Mouse (Mus musculus) forebrain, embryonic 12.5 days (tissue): Measurements from ENCODE around the gene Cyp4x1. TPM values are rescaled to one million over a fixed set of nuclear protein-coding genes. Genes with fewer than 3 reads are reported as not detected.

ENCODE experiments used
- ATAC-seq: fragments of 200-750 bp; cut with Nextera tagmentation; 2 replicates; pipeline ENCODE4 v1.8.0; 2017; ENCODE audit warnings: moderate TSS enrichment; ENCODE audit not compliant: low FRiP score
- H3K27ac ChIP-seq: fragments of 300-500 bp; sonication (generic); 2 replicates; pipeline ENCODE4 v1.5.1; 2016; ENCODE audit warnings: mild to moderate bottlenecking
- H3K27me3 ChIP-seq: fragments of 300-500 bp; sonication (generic); 2 replicates; pipeline ENCODE4 v1.6.1; 2016; ENCODE audit warnings: mild to moderate bottlenecking
- H3K36me3 ChIP-seq: fragments of 300-500 bp; sonication (generic); replicated peaks from 2 replicates; pipeline ENCODE4 v1.6.1; 2016; ENCODE audit warnings: mild to moderate bottlenecking
- H3K4me1 ChIP-seq: fragments of 300-500 bp; sonication (generic); 2 replicates; pipeline ENCODE4 v1.6.1; 2016
- H3K4me2 ChIP-seq: fragments of 300-500 bp; sonication (generic); 2 replicates; pipeline ENCODE4 v1.6.1; 2016; ENCODE audit warnings: mild to moderate bottlenecking, moderate library complexity
- H3K4me3 ChIP-seq: fragments of 300-500 bp; sonication (generic); replicated peaks from 2 replicates; pipeline ENCODE4 v1.5.1; 2016; ENCODE audit warnings: mild to moderate bottlenecking
- H3K9ac ChIP-seq: fragments of 300-500 bp; sonication (generic); 2 replicates; pipeline ENCODE4 v1.6.1; 2016; ENCODE audit warnings: mild to moderate bottlenecking
- H3K9me3 ChIP-seq: fragments of 300-500 bp; sonication (generic); 2 replicates; pipeline ENCODE4 v1.6.1; 2016
- WGBS: fragments of 180-500 bp; shearing (Covaris S2); methylation state at CpG from one replicate; pipeline ENCODE4 v1.1.7; 2016; 5-methylcytosine and 5-hydroxymethylcytosine counted together
- polyA plus RNA-seq: library from polyadenylated mRNA; unstranded; fragments of >200 nt; fragmentation: Nextera tagmentation; extraction: Ambion mirVana; gene quantifications from 2 replicates; pipeline ENCODE4 v1.2.1, GENCODE M21; 2016

Gene Cyp4x1
- polyA plus RNA-seq, 1 experiment from 2014 or later, result 1.1 TPM

GRCm38 (mm10) chr4:115062540-115062874 is 71.6 kb downstream of the Cyp4x1 start:
- no peak for ATAC-seq
- WGBS, result 2% methylated on average over 9 of the region's 9 CpGs

GRCm38 (mm10) chr4:115060753-115061152 is 73.3 kb downstream of the Cyp4x1 start:
- Histone ChIP-seq H3K4me2 (no peak overlapping the region), H3K27me3 (peaks cover 94% of the 10 kb centered on the region), H3K9ac (no peak overlapping the region), H3K4me3 (no peak overlapping the region), H3K9me3 (no peaks in the 10 kb centered on the region), H3K4me1 (peaks cover 31% of the 10 kb centered on the region), H3K36me3 (no peaks in the 10 kb centered on the region), H3K27ac (no peak overlapping the region)
- 6% methylated on average over 3 of the region's 3 CpGs for WGBS
- no peak for ATAC-seq

More at GRCm38 (mm10) chr4:115062540-115062874, 71.6 kb downstream of the Cyp4x1 start:
- Histone ChIP-seq H3K27ac (no peak overlapping the region), H3K36me3 (no peaks in the 10 kb centered on the region), H3K4me2 (peak overlapping the region; percentile 99), H3K4me1 (peaks cover 18% of the 10 kb centered on the region), H3K9ac (peak overlapping the region; percentile 36; the same call in 1 of the 2 replicates), H3K27me3 (peaks cover 90% of the 10 kb centered on the region), H3K9me3 (no peaks in the 10 kb centered on the region), H3K4me3 (peak overlapping the region; percentile 51)

DNA sequence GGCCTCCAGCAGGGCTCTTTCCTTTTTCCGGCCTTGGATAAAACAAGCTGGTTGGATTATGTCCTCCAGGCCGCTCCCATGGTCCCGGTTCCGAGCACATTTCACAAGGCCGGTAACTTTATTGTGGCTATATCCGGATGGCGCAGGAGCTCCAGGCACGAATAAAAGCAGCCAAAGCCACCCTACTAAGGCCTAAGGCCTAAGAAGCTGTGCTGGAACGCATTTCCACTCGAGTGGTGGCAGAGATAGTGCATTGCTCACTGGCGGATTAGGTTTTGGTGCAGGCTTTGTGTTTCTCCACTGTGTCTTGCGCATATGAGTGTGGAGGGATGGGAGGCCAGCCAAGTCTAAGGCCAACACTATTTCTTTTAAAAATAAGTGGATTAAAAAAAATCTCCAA is 74.2 kb downstream of the Cyp4x1 start:
- ATAC-seq, result no peak
- Histone ChIP-seq H3K9me3 (no peaks in the 10 kb centered on the region), H3K4me1 (peaks cover 31% of the 10 kb centered on the region), H3K27ac (no peak overlapping the region), H3K9ac (no peak overlapping the region), H3K4me2 (no peak overlapping the region), H3K36me3 (no peaks in the 10 kb centered on the region), H3K27me3 (peaks cover 94% of the 10 kb centered on the region), H3K4me3 (peak overlapping the region; percentile 13; the same call in 1 of the 2 replicates)
- 4% methylated on average over 12 of the region's 12 CpGs for WGBS

DNA sequence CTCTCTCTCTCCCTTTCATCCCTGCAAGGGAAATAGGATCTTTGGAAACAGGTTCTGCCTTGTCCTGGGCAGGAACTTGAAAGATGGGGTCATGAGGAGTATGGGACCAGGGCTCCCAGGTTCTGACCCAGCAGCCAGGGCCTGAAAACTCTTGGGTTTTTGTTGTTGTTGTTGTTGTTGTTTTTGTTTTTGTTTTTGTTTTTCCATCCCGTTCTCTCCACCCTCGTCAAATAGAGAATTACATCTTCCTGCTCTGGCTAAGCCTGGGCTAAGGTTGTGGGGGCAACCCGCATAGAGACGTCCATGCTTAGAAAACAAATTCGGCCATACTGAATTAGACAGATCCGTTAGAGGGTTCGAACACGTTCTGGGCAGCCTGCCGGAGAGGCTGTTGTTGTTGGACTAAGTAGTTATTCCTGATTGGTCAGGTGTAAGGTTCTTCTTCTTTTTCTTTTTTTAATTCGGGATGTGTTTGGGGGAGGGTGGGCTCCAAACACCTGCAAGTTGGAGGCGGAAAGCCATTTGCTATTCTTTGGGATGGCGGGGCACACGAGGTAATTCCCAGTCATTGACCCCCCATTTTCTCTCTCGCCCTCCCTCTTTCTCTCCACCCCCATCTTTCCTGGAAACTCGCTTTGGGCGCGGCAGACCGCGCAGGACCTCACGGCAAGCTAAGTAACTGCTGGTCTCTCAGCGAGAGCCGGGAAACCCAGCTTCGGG is 75.0 kb downstream of the Cyp4x1 start:
- Histone ChIP-seq H3K4me3 (no peak overlapping the region), H3K27ac (no peak overlapping the region), H3K4me2 (no peak overlapping the region), H3K36me3 (no peaks in the 10 kb centered on the region), H3K9me3 (no peaks in the 10 kb centered on the region), H3K27me3 (peaks cover 94% of the 10 kb centered on the region), H3K4me1 (peaks cover 31% of the 10 kb centered on the region), H3K9ac (no peak overlapping the region)
- no peak for ATAC-seq
- whole genome bisulfite sequencing, result under 1% methylated on average over 23 of the region's 23 CpGs

DNA sequence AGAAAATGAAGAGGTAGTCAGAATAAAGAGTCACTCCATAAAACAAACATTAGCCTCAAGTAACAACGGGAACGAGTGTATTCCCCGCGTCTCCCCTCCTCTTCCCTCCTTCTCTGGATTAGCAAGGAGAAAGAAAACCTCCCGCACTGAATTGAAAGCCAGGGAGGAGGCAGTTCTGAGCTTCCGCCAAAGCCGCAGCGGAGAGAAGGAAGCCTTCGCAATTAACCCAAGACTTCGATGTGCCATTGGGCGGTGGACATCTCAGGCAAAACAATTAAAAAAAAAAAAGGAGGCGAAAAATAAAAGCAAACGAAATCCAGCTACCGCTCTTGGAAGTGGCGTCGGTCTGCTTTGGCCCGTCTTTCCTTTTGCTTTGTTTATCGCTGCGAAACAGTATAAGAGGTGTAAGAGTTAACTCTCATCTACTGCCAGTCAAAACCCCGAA is 75.7 kb downstream of the Cyp4x1 start:
- Histone ChIP-seq H3K4me1 (peaks cover 24% of the 10 kb centered on the region), H3K27me3 (peaks cover 94% of the 10 kb centered on the region), H3K9ac (no peak overlapping the region), H3K4me3 (no peak overlapping the region), H3K36me3 (no peaks in the 10 kb centered on the region), H3K27ac (no peak overlapping the region), H3K4me2 (no peak overlapping the region), H3K9me3 (no peaks in the 10 kb centered on the region)
- WGBS, result 0% methylated on average over 20 of the region's 20 CpGs
- ATAC-seq, result no peak

DNA sequence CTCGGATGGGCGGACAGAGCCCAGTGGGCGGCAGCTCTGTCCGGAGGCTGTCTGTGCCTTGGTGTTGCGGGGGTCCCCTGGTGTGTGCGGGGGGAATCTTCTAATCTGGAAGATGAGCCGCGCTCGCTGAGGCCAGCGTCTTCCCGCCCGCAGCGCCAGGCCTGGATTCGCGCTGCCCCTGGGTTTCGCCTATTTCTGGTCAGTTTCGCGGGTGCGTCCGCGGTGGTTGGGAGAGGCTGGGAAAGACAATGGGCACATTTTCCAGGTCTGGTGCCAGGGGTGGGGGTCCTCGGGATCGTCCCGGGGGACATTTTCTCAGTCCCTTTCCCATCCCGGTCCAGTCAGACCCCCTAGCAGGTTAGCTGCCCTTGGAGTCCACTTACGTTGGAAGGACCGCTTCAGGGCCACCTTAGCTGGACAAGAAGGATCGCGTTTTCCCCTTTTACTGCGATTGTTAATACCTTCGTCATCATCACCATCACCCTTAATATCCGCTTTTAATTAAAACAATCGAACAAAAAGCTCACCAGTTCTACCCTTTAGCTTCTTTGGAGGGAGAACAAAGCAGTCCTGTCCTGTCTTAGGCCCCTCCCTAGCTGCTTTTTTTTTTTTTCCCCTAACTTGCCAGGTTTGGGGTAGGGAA is 76.3 kb downstream of the Cyp4x1 start:
- Histone ChIP-seq H3K36me3 (no peaks in the 10 kb centered on the region), H3K4me1 (peaks cover 21% of the 10 kb centered on the region), H3K9me3 (no peaks in the 10 kb centered on the region), H3K27ac (no peak overlapping the region), H3K9ac (no peak overlapping the region), H3K4me2 (no peak overlapping the region), H3K27me3 (peaks cover 94% of the 10 kb centered on the region), H3K4me3 (peak overlapping the region; percentile 31)
- no peak for ATAC-seq
- under 1% methylated on average over 33 of the region's 33 CpGs for WGBS

DNA sequence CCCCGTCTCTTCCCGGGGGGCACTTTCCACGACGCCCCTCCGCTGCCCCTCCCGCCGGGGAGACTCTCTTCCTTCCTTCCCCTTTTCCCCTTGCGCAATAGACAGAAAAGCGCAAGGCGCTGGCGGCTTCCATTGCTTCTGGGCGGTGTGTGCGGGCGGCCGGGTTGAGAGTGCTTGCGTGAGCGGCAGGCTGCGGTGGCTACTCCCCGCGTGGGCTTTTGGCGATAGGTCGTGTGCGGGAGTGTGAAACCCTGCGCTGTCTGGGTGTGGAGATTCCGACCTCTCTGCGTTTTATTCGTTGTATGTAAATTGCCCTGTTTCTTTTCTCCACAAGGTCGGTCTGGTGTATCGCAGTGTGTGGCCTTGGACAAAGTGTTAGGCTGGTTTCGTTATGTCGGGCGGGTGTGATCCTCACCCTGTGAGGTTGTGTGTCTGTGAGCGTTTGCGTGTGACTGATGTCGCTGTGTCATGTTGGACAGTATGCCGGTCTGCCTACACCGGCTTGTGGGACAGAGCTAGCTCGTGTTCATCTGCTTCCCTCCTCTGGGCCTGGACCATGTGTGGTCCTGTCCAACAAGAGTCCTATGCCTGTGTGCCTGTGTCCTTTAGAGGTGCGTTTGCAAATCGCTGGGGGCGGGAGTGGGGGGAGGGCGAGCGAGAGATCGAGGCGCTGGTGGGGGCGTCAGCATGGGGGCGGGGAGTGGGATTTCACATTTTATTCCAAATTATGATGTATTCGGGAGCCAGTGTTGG is 77.0 kb downstream of the Cyp4x1 start:
- H3K9ac ChIP-seq, result 0 out of 2 replicates have a peak overlapping the region, but pooled peaks have one; percentile 1
- peak overlapping the region; percentile 48 for H3K4me2 ChIP-seq
- ATAC-seq, result peak; percentile 64
- peaks cover 94% of the 10 kb centered on the region for H3K27me3 ChIP-seq
- H3K9me3 ChIP-seq, result no peaks in the 10 kb centered on the region
- peaks cover 22% of the 10 kb centered on the region for H3K4me1 ChIP-seq
- under 1% methylated on average over 47 of the region's 48 CpGs for whole genome bisulfite sequencing
- H3K4me3 ChIP-seq, result peak overlapping the region; percentile 31
- peak overlapping the region; percentile 19; the same call in 1 of the 2 replicates for H3K27ac ChIP-seq
- no peaks in the 10 kb centered on the region for H3K36me3 ChIP-seq

DNA sequence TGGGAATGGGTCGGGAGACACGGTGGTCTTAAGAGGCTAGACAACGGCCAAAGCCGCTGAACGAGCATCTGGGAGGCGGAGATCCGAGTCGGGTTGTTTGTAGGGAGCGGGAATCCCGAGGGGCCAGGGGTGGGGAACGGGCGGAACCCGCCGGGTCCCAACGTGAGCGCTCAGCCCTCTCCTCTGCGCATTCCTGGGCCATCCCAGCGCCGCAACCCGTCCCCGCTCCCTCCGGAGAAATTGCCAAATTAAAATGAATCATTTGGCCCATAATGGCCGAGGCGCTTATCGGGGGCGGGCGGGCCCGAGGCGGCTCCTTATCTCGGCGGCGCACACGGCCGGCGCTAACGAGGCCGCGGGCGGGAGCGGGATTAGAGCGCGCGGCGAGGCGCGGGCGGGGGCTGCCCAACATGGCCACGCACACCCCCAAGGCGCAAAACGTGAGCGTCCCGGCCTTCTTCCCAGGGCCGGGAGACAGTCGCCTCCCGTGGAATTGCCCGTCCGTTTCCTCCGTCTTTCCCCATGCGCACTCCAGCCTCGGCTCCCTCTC is 77.6 kb downstream of the Cyp4x1 start, which contains the start of gene Tal1:
Gene Tal1, plus strand, starts transcription at position 56 of the 550 bp plus-strand sequence.
- 0 out of 2 replicates have a peak within 1 kb of the TSS, but pooled peaks have one; percentile 1 for H3K9ac ChIP-seq
- under 1% methylated on average over 50 of the region's 60 CpGs for WGBS
- H3K27me3 ChIP-seq, result peaks cover 94% of the 10 kb centered on the region
- peak within 1 kb of the TSS; percentile 48 for H3K4me2 ChIP-seq
- ATAC-seq, result peak; percentile 42
- H3K27ac ChIP-seq, result peak within 1 kb of the TSS; percentile 19; the same call in 1 of the 2 replicates
- no peaks in the 10 kb centered on the region for H3K9me3 ChIP-seq
- peaks cover 22% of the 10 kb centered on the region for H3K4me1 ChIP-seq
- peak within 1 kb of the TSS; percentile 31 for H3K4me3 ChIP-seq
- no peaks in the 10 kb centered on the region for H3K36me3 ChIP-seq

Other genes with a start within 250 kb of the Cyp4x1 start
- gene Foxd2, start 225.4 kb downstream of the Cyp4x1 start, polyA plus RNA-seq, result 1.1 and 2.8 TPM in 2 replicates
- gene Foxe3, start 208.3 kb downstream of the Cyp4x1 start, polyA plus RNA-seq, result not detected in 2 replicates
- 123 and 129 TPM in 2 replicates for gene Cmpk1, start 147.0 kb downstream of the Cyp4x1 start, polyA plus RNA-seq
- gene Stil, start 134.1 kb downstream of the Cyp4x1 start, polyA plus RNA-seq, result 20.7 and 21.0 TPM in 2 replicates
- gene Tal1, start 77.9 kb downstream of the Cyp4x1 start, polyA plus RNA-seq, result 1.6 and 2.8 TPM in 2 replicates
- 8.2 and 9.7 TPM in 2 replicates for gene Pdzk1ip1, start 45.6 kb downstream of the Cyp4x1 start, polyA plus RNA-seq
- gene Cyp4a29, start 107.8 kb upstream of the Cyp4x1 start, polyA plus RNA-seq, result not detected in 2 replicates
- gene Cyp4a12a, start 164.8 kb upstream of the Cyp4x1 start, polyA plus RNA-seq, result not detected in 2 replicates